Mouse (Mus musculus): Measurements from ENCODE around the gene Lmo7. TPM values are rescaled to one million over a fixed set of nuclear protein-coding genes. Genes with fewer than 3 reads are reported as not detected.

Gene Lmo7
- polyA plus RNA-seq, 1 experiment from 2014 or later, result not detected

DNA sequence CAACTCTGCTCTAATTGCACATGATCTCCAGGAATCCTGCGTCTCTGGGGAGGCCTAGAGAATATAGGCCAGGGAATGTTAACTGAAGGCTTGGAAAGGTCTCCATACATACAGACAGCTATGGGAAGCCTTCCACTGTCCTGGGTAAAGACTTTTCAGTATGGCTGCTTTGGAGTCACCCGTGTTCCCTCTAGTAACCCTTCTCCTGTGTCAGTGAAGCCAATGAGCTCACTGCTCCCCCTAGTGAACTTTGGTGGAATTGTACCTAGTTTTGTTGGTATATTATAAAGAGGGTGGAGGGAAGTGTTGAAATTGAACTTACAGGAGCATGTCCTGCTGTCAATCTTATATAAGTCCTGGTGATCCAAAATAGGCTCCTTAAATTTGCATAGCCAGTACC lies 219.4 kb downstream of the Lmo7 start:
- no peaks in the 10 kb centered on the region for H3K36me3 ChIP-seq (ENCODE audit: inconsistent target)
- H3K4me3 ChIP-seq (ENCODE audit: inconsistent target), result no peak overlapping the region
- H3K79me2 ChIP-seq (ENCODE audit: inconsistent target), result no peaks in the 10 kb centered on the region
- no peak overlapping the region for H3K27ac ChIP-seq
- 50% methylated on average over 2 of the region's 2 CpGs for WGBS (ENCODE audit: missing documents)

- no peak overlapping the region for H3K4me3 ChIP-seq (ENCODE audit: inconsistent target)
- no peak overlapping the region for H3K27ac ChIP-seq
- no peaks in the 10 kb centered on the region for H3K79me2 ChIP-seq (ENCODE audit: inconsistent target)
- 90% methylated on average over 6 of the region's 6 CpGs for WGBS (ENCODE audit: missing documents)
- H3K36me3 ChIP-seq (ENCODE audit: inconsistent target), result no peaks in the 10 kb centered on the region
Observed at GRCm38 (mm10) chr14:101951107-101951506, 221.3 kb downstream of the Lmo7 start.

DNA sequence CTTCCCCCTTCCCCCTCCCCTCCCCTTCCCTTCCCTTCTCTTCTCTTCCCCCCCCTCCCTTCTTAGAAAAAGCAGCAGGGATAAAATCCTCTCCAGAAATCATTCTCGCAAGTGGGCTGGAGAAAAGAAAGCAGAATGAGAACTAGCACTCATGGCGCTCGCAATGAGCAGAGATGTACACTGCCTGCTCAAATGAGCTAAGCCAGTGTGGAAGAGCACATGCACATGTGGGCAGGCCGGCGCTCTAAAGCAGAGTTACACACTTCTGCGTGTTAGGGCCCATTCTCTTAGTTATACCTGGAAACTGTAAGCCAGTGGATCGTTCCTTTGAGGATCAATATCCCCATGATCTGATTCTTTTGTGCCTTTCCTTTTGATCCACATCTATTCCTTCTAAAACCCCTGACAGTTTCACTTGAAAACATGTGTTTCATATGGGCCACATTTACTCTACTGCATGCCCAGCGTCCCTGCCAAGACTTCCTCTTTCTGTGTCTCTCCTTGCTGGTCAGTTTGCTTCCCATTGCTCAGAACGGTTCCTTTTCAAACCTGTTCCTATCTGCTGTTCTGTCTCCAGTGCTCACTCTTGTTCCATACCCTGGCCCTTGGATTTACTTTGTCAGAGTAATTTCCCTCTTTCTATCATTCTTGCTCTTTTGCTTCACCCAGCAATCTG lies 224.2 kb downstream of the Lmo7 start:
- H3K27ac ChIP-seq, result no peak overlapping the region
- WGBS (ENCODE audit: missing documents), result 66% methylated on average over 9 of the region's 9 CpGs
- no peaks in the 10 kb centered on the region for H3K36me3 ChIP-seq (ENCODE audit: inconsistent target)
- H3K4me3 ChIP-seq (ENCODE audit: inconsistent target), result no peak overlapping the region
- no peaks in the 10 kb centered on the region for H3K79me2 ChIP-seq (ENCODE audit: inconsistent target)

DNA sequence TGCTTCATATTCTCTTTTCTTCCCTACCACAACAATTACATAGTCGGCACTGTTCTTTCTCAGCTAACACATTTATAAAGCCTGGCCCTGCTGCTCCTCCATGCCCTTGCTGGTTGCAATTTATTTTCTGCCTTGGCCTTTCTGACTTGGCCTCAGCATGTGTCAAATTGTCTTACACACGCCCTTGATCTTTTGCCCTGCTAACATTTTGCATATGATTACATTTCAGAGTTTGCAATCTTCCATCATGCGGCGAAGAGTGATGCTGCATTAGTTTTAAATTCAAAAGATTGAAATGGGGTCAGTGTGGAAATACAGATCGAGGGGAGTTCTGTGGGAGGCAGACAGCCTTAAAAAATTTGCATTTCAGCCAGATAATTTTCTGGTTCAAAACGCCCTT lies 234.6 kb downstream of the Lmo7 start:
- no peak overlapping the region for H3K4me3 ChIP-seq (ENCODE audit: inconsistent target)
- no peaks in the 10 kb centered on the region for H3K36me3 ChIP-seq (ENCODE audit: inconsistent target)
- WGBS (ENCODE audit: missing documents), result 96% methylated on average over 6 of the region's 6 CpGs
- no peak overlapping the region for H3K27ac ChIP-seq
- H3K79me2 ChIP-seq (ENCODE audit: inconsistent target), result no peaks in the 10 kb centered on the region

- 100% methylated on average over 1 of the region's 1 CpGs for WGBS (ENCODE audit: missing documents)
- Histone ChIP-seq H3K79me2 (ENCODE audit: inconsistent target) (no peaks in the 10 kb centered on the region), H3K4me3 (ENCODE audit: inconsistent target) (no peak overlapping the region), H3K36me3 (ENCODE audit: inconsistent target) (no peaks in the 10 kb centered on the region), H3K27ac (no peak overlapping the region)
Observed at GRCm38 (mm10) chr14:101964956-101965355, 235.2 kb downstream of the Lmo7 start.

DNA sequence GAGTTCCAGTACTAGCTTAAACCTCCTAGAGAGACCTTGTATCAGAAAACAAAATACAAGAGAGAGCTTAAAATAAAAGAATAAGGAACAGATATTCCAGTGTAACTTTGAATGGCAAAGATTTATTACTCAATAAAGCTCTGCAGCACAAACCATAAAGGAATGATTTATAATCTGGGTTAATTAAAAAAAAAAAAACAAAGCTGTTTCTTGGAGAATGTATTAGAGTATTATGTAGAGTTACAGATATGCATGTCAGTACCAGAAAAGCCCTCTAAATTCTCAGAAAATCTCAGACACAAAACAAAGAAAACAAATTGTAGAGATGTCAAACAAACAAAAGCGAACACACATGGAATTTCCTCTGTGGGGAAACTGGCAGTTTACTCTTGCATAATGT lies 243.0 kb downstream of the Lmo7 start:
- no peaks in the 10 kb centered on the region for H3K36me3 ChIP-seq (ENCODE audit: inconsistent target)
- no peak overlapping the region for H3K27ac ChIP-seq
- H3K79me2 ChIP-seq (ENCODE audit: inconsistent target), result no peaks in the 10 kb centered on the region
- 93% methylated on average over 1 of the region's 1 CpGs for WGBS (ENCODE audit: missing documents)
- no peak overlapping the region for H3K4me3 ChIP-seq (ENCODE audit: inconsistent target)

DNA sequence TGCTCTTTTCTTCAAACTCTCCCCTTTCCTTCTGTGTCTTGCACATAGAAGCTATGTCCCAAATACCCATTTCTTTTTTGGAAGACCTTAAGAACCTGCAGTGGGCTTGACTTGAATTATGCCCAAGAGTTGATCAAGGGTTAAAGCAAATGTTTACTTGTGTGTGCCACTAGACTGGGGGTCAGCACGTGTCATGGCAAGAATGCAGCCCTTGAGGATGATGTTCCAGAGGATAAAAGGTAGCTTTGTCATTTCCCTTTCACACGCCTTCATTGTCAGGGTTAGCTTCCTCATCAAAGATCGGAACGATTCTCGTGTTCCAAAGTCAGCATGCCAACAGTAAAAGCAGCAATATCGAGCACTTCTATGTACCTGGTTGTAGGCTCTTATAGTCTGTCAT lies 243.4 kb downstream of the Lmo7 start:
- no peak overlapping the region for H3K4me3 ChIP-seq (ENCODE audit: inconsistent target)
- H3K27ac ChIP-seq, result no peak overlapping the region
- no peaks in the 10 kb centered on the region for H3K79me2 ChIP-seq (ENCODE audit: inconsistent target)
- H3K36me3 ChIP-seq (ENCODE audit: inconsistent target), result no peaks in the 10 kb centered on the region
- 80% methylated on average over 6 of the region's 6 CpGs for WGBS (ENCODE audit: missing documents)

DNA sequence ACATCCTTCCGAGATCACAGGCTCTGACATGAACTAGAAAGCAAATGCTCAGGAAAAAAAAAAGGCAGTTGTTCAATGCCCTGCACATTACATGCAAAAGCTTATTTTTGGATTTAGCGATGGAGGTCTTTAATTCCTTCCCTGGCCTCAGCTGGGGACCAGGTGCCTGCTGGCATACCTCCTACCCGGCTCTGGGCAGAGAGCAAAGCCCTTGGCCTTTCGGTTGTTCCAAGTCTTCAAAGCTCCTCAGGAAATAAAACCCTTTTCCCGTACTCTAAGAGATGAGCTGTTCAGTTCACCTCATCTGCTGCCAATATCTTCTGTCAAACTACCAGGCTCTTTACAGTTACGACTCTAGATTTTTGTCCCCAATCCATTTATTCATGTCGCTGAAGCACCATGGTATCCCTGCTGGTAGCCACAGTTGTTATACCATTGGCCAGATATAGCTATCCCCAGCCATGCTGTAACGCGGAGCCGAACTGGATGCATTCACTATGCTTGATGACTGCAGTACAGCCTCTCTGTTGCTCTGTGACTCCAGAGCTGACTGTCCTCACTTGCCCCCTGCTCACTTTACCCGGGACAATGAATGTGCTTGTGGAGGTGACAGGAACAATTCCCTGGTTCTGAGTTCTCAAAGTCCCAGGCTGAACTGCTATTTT lies 246.4 kb downstream of the Lmo7 start:
- no peaks in the 10 kb centered on the region for H3K36me3 ChIP-seq (ENCODE audit: inconsistent target)
- no peak overlapping the region for H3K4me3 ChIP-seq (ENCODE audit: inconsistent target)
- 94% methylated on average over 11 of the region's 11 CpGs for WGBS (ENCODE audit: missing documents)
- H3K27ac ChIP-seq, result no peak overlapping the region
- H3K79me2 ChIP-seq (ENCODE audit: inconsistent target), result no peaks in the 10 kb centered on the region

Other genes starting within 250 kb of the Lmo7 start
- 24.4 to 64.0 TPM (median 53.8 TPM) in 3 replicates for gene Tbc1d4, start 120.8 kb upstream of the Lmo7 start, polyA plus RNA-seq (2018)
- gene Commd6, start 89.3 kb upstream of the Lmo7 start, polyA plus RNA-seq (2018), result 40.0 to 53.5 TPM (median 44.4 TPM) in 3 replicates
- gene Uchl3, start 76.0 kb upstream of the Lmo7 start, polyA plus RNA-seq (2018), result 19.8 to 50.9 TPM (median 43.5 TPM) in 3 replicates
- gene Gm9922, start 143 bp upstream of the Lmo7 start, polyA plus RNA-seq (2018), result not detected in 3 replicates